ENCODE assay signal across 8 mouse cellular contexts in genomic region chr7:109960613-109961154, GRCm38 (mm10). TPM values are rescaled to one million over a fixed set of nuclear protein-coding genes. Genes with fewer than 3 reads are reported as not detected.
DNase-seq lines count a peak whose midpoint lies in the region; ATAC-seq and TF ChIP-seq lines count a peak whose summit lies in the region.

No protein-coding gene starts in this region.

- H3K79me2 ChIP-seq in CH12.LX (replicated peaks; ENCODE audit: control insufficient read depth, extremely low read depth, insufficient read depth, poor library complexity, severe bottlenecking) = peaks cover 10% of the 10 kb centered on the region; the same call in 1 of the 2 replicates

- TF ChIP-seq EP300 in CH12.LX (IDR thresholded peaks at IDR 0.05; ENCODE audit: low read length) = no peak
- TF ChIP-seq EP300 in liver, embryonic 14.5 days (IDR thresholded peaks at IDR 0.05; ENCODE audit: low read depth) = no peak

- H3K36me3 ChIP-seq in heart, embryonic 12.5 days = no peaks in the 10 kb centered on the region
- no peaks in the 10 kb centered on the region for H3K36me3 ChIP-seq in CH12.LX (replicated peaks in 1 of 2; ENCODE audit: control insufficient read depth in 1 of 2, insufficient read depth in 1 of 2, low read length in 1 of 2)
- no peaks in the 10 kb centered on the region for H3K36me3 ChIP-seq in forebrain, embryonic 12.5 days (replicated peaks)
- H3K36me3 ChIP-seq in liver, embryonic 14.5 days (replicated peaks; ENCODE audit: control insufficient read depth, insufficient read depth, low read depth) = no peaks in the 10 kb centered on the region

- no peak for TF ChIP-seq RAD21 in CH12.LX (IDR thresholded peaks at IDR 0.05; ENCODE audit: low read depth, low read length)

- TF ChIP-seq POLR2A in CH12.LX (IDR thresholded peaks at IDR 0.05; ENCODE audit: low read depth, low read length) = no peak

- H3K4me3 ChIP-seq in heart, embryonic 12.5 days = peak overlapping the region; percentile 82
- H3K4me3 ChIP-seq in CH12.LX (replicated peaks in 1 of 3; ENCODE audit: low read depth in 2 of 3, low read length in 2 of 3, poor library complexity in 1 of 3) = peak overlapping the region; percentile 38 to 77 (median 71)
- peak overlapping the region; percentile 96 for H3K4me3 ChIP-seq in forebrain, embryonic 12.5 days (replicated peaks)
- H3K4me3 ChIP-seq in liver, embryonic 14.5 days (ENCODE audit: insufficient read depth in 1 of 2, low read depth in 2 of 2, low read length in 2 of 2) = peak overlapping the region; percentile 58 to 74

- H3K9me3 ChIP-seq in heart, embryonic 12.5 days (replicated peaks) = no peaks in the 10 kb centered on the region
- peaks cover 9% of the 10 kb centered on the region for H3K9me3 ChIP-seq in CH12.LX (replicated peaks; ENCODE audit: low read length)
- no peaks in the 10 kb centered on the region for H3K9me3 ChIP-seq in forebrain, embryonic 12.5 days
- no peaks in the 10 kb centered on the region for H3K9me3 ChIP-seq in liver, embryonic 14.5 days (ENCODE audit: control insufficient read depth, low read length)

- ATAC-seq in heart, embryonic 12.5 days (ENCODE audit: insufficient number of reproducible peaks, low FRiP score) = no peak; the same call in 1 of the 2 replicates
- peak; percentile 49 for ATAC-seq in forebrain, embryonic 12.5 days (ENCODE audit: low FRiP score)
- no peak for ATAC-seq in liver, embryonic 14.5 days (ENCODE audit: insufficient read depth)
- ATAC-seq in erythroid progenitor cell, adult 5-6 weeks (replicated peaks; ENCODE audit: low FRiP score, poor library complexity, severe bottlenecking) = no peak

- H3K4me1 ChIP-seq in heart, embryonic 12.5 days (replicated peaks) = peaks cover 17% of the 10 kb centered on the region
- H3K4me1 ChIP-seq in CH12.LX (ENCODE audit: control insufficient read depth in 1 of 2, insufficient read depth in 2 of 2) = peaks cover 2 to 13% of the 10 kb centered on the region in 2 experiments; a peak in 2 of 4 replicates
- peaks cover 32% of the 10 kb centered on the region for H3K4me1 ChIP-seq in forebrain, embryonic 12.5 days
- peaks cover 11 to 16% of the 10 kb centered on the region in 2 experiments for H3K4me1 ChIP-seq in liver, embryonic 14.5 days (replicated peaks; ENCODE audit: control insufficient read depth in 2 of 2, insufficient read depth in 2 of 2, low read length in 1 of 2)

- dilution Hi-C loops in CH12.LX (cut with MboI; ENCODE audit: extremely low pct_ligation_motif_present, extremely low pct_unique_long_range_greater_than_20kb, low sequenced_read_pairs) = no loop called here

- H3K27ac ChIP-seq in heart, embryonic 12.5 days (ENCODE audit: poor library complexity, severe bottlenecking) = peak overlapping the region; percentile 88
- H3K27ac ChIP-seq in CH12.LX (ENCODE audit: insufficient read depth, low read depth) = no peak overlapping the region
- peak overlapping the region; percentile 94 for H3K27ac ChIP-seq in forebrain, embryonic 12.5 days
- H3K27ac ChIP-seq in liver, embryonic 14.5 days = no peak overlapping the region

- in situ Hi-C loops in CH12.LX (cut with MboI; ENCODE audit: low pct_ligation_motif_present, low pct_unique_long_range_greater_than_20kb, low sequenced_read_pairs) = no loop called here

- H3K27me3 ChIP-seq in heart, embryonic 12.5 days (replicated peaks) = no peaks in the 10 kb centered on the region
- peaks cover 29% of the 10 kb centered on the region for H3K27me3 ChIP-seq in CH12.LX (replicated peaks)
- H3K27me3 ChIP-seq in forebrain, embryonic 12.5 days = no peaks in the 10 kb centered on the region
- no peaks in the 10 kb centered on the region for H3K27me3 ChIP-seq in liver, embryonic 14.5 days (ENCODE audit: control insufficient read depth, insufficient read depth, low read length)

- no peak for TF ChIP-seq CTCF in CH12.LX (conservative IDR thresholded peaks at IDR 0.05 in 1 of 2, IDR thresholded peaks at IDR 0.05 in 1 of 2; ENCODE audit: low read depth in 2 of 2, low read length in 2 of 2)
- TF ChIP-seq CTCF in liver, embryonic 14.5 days (IDR thresholded peaks at IDR 0.05; ENCODE audit: low read depth) = no peak

- DNase-seq in heart, adult 9 months (ENCODE audit: low spot score in 2 of 2) = no peak
- no peak for DNase-seq in CH12.LX (ENCODE audit: extremely low read depth)
- no peak for DNase-seq in liver, embryonic 14.5 days (ENCODE audit: low read depth in 3 of 3, low spot score in 3 of 3)
- no peak for DNase-seq in urinary bladder, postnatal 4 days (ENCODE audit: low spot score in 2 of 2)
- DNase-seq in cerebellum, postnatal 14 days = no peak

- H3K4me2 ChIP-seq in heart, embryonic 12.5 days = peak overlapping the region; percentile 74
- H3K4me2 ChIP-seq in CH12.LX (ENCODE audit: insufficient read depth, low read depth, poor library complexity, severe bottlenecking) = peak overlapping the region; percentile 57; the same call in 1 of the 2 replicates
- H3K4me2 ChIP-seq in forebrain, embryonic 12.5 days = peak overlapping the region; percentile 83
- peak overlapping the region; percentile 59 for H3K4me2 ChIP-seq in liver, embryonic 14.5 days (ENCODE audit: low read depth)

- H3K9ac ChIP-seq in heart, embryonic 12.5 days = peak overlapping the region; percentile 93
- peak overlapping the region; percentile 88 for H3K9ac ChIP-seq in CH12.LX (ENCODE audit: insufficient read depth, low read depth)
- peak overlapping the region; percentile 96 for H3K9ac ChIP-seq in forebrain, embryonic 12.5 days
- H3K9ac ChIP-seq in liver, embryonic 14.5 days (replicated peaks) = peak overlapping the region; percentile 77

- 10% methylated on average over 13 of the region's 13 CpGs for WGBS in heart, embryonic 12.5 days
- 8% methylated on average over 13 of the region's 13 CpGs for WGBS in forebrain, embryonic 12.5 days
- 11% methylated on average over 13 of the region's 13 CpGs for WGBS in liver, embryonic 14.5 days (ENCODE audit: insufficient replicate concordance)

TF ChIP-seq in CH12.LX, 34 proteins besides CTCF, POLR2A, EP300 and RAD21:
- TF ChIP-seq ETS1 (conservative IDR thresholded peaks at IDR 0.05; ENCODE audit: low read depth, low read length) (no peak), ZNF384 (IDR thresholded peaks at IDR 0.05; ENCODE audit: low read depth, low read length) (no peak), POLR2AphosphoS2 (IDR thresholded peaks at IDR 0.05; ENCODE audit: low read depth, low read length) (no peak), ELF1 (IDR thresholded peaks at IDR 0.05; ENCODE audit: low read depth, low read length) (no peak), MAZ (IDR thresholded peaks at IDR 0.05; ENCODE audit: low read depth, low read length) (no peak), CHD1 (IDR thresholded peaks at IDR 0.05; ENCODE audit: low read depth, low read length) (no peak)

RNA-seq across cellular contexts. Expression of gene Dennd5a, which starts 0.4 kb away (rescaled TPM):
- polyA plus RNA-seq in heart, embryonic 12.5 days (2016; fragmentation: Nextera tagmentation; extraction: Ambion mirVana) = 50.3 and 52.2 TPM in 2 replicates
- total RNA-seq in CH12.LX (2012; rRNA removed) (14.8 and 20.7 TPM in 2 replicates), CH12.LX (2014; rRNA removed) (29.5 and 32.8 TPM in 2 replicates)
- polyA plus RNA-seq in CH12.LX (2012; ENCODE audit: insufficient read length, low read depth) = 15.8 and 24.6 TPM in 2 replicates
- 52.2 and 53.6 TPM in 2 replicates for polyA plus RNA-seq in forebrain, embryonic 12.5 days (2016; fragmentation: Nextera tagmentation; extraction: Ambion mirVana)
- 11.5 and 13.8 TPM in 2 replicates for polyA plus RNA-seq in liver, embryonic 14.5 days (2012; rRNA removed)
- polyA plus RNA-seq in liver, embryonic 14.5 days (2014; fragmentation: Nextera tagmentation; extraction: Ambion mirVana) = 6.9 and 8.9 TPM in 2 replicates
- 35.2 and 40.4 TPM in 2 replicates for total RNA-seq in erythroid progenitor cell, adult 5-6 weeks (2015; ENCODE audit: low replicate concordance)
- total RNA-seq in erythroid progenitor cell, adult 5-6 weeks (2017; ENCODE audit: low replicate concordance) = 22.4 and 24.8 TPM in 2 replicates

RNA-seq across cellular contexts. Expression of gene Tmem41b, which starts 26.0 kb away (rescaled TPM):
- polyA plus RNA-seq in heart, embryonic 12.5 days (2016; fragmentation: Nextera tagmentation; extraction: Ambion mirVana) = 56.9 and 63.5 TPM in 2 replicates
- total RNA-seq in CH12.LX (2012; rRNA removed) (51.1 and 67.6 TPM in 2 replicates), CH12.LX (2014; rRNA removed) (101 and 106 TPM in 2 replicates)
- polyA plus RNA-seq in CH12.LX (2012; ENCODE audit: insufficient read length, low read depth) = 56.3 and 59.1 TPM in 2 replicates
- 75.8 and 78.8 TPM in 2 replicates for polyA plus RNA-seq in forebrain, embryonic 12.5 days (2016; fragmentation: Nextera tagmentation; extraction: Ambion mirVana)
- 10.7 and 14.5 TPM in 2 replicates for polyA plus RNA-seq in liver, embryonic 14.5 days (2012; rRNA removed)
- polyA plus RNA-seq in liver, embryonic 14.5 days (2014; fragmentation: Nextera tagmentation; extraction: Ambion mirVana) = 30.0 and 32.9 TPM in 2 replicates
- 42.2 and 76.3 TPM in 2 replicates for total RNA-seq in erythroid progenitor cell, adult 5-6 weeks (2015; ENCODE audit: low replicate concordance)
- 49.9 and 76.2 TPM in 2 replicates for total RNA-seq in erythroid progenitor cell, adult 5-6 weeks (2017; ENCODE audit: low replicate concordance)

RNA-seq across cellular contexts. Expression of gene Ipo7, which starts 57.4 kb away (rescaled TPM):
- 43.8 and 43.9 TPM in 2 replicates for polyA plus RNA-seq in heart, embryonic 12.5 days (2016; fragmentation: Nextera tagmentation; extraction: Ambion mirVana)
- total RNA-seq in CH12.LX (2012; rRNA removed) (126 and 137 TPM in 2 replicates), CH12.LX (2014; rRNA removed) (181 and 198 TPM in 2 replicates)
- polyA plus RNA-seq in CH12.LX (2012; ENCODE audit: insufficient read length, low read depth) = 183 and 189 TPM in 2 replicates
- polyA plus RNA-seq in forebrain, embryonic 12.5 days (2016; fragmentation: Nextera tagmentation; extraction: Ambion mirVana) = 58.6 and 61.1 TPM in 2 replicates
- polyA plus RNA-seq in liver, embryonic 14.5 days (2012; rRNA removed) = 13.6 and 22.2 TPM in 2 replicates
- 9.1 and 10.2 TPM in 2 replicates for polyA plus RNA-seq in liver, embryonic 14.5 days (2014; fragmentation: Nextera tagmentation; extraction: Ambion mirVana)
- total RNA-seq in erythroid progenitor cell, adult 5-6 weeks (2015; ENCODE audit: low replicate concordance) = 29.9 and 34.0 TPM in 2 replicates
- total RNA-seq in erythroid progenitor cell, adult 5-6 weeks (2017; ENCODE audit: low replicate concordance) = 45.9 and 69.8 TPM in 2 replicates

Comparison
In these comparisons a context has a peak if more than half of its experiments do, and no peak if none do; other contexts are left out.
1. H3K27ac ChIP-seq: peak in heart, embryonic 12.5 days (single experiment) and forebrain, embryonic 12.5 days (single experiment); none in CH12.LX (single experiment) and liver, embryonic 14.5 days (single experiment).
2. Peak in every context shown above with its lines, with median percentiles within 50 percentile points of each other: H3K4me2 ChIP-seq, H3K4me3 ChIP-seq and H3K9ac ChIP-seq.